Mouse (Mus musculus): ENCODE results near the gene Ubxn11.
A peak's percentile ranks its signal among the peaks of the same experiment; 100 is the strongest.

Ubxn11 gene

GRCm38 (mm10) chr4:134118126-134118800 lies 15.9 kb downstream of the Ubxn11 start:
- no peak for DNase-seq (ENCODE audit: low spot score)

GRCm38 (mm10) chr4:134119042-134119441 lies 16.7 kb downstream of the Ubxn11 start:
- no peak for DNase-seq (ENCODE audit: low spot score)

GRCm38 (mm10) chr4:134119644-134120043 lies 17.3 kb downstream of the Ubxn11 start:
- no peak for DNase-seq (ENCODE audit: low spot score)

- DNase-seq (ENCODE audit: low spot score), result no peak
These were observed 17.9 kb downstream of the Ubxn11 start for GRCm38 (mm10) chr4:134120192-134120805.

GRCm38 (mm10) chr4:134120916-134121315 lies 18.5 kb downstream of the Ubxn11 start:
- no peak for DNase-seq (ENCODE audit: low spot score)

GRCm38 (mm10) chr4:134121571-134121970 lies 19.2 kb downstream of the Ubxn11 start:
- DNase-seq (ENCODE audit: low spot score), result no peak

- DNase-seq (ENCODE audit: low spot score), result no peak
These were observed 19.9 kb downstream of the Ubxn11 start for GRCm38 (mm10) chr4:134122281-134122680.

GRCm38 (mm10) chr4:134123147-134123546 lies 20.8 kb downstream of the Ubxn11 start:
- no peak for DNase-seq (ENCODE audit: low spot score)

- no peak for DNase-seq (ENCODE audit: low spot score)
These were observed 21.5 kb downstream of the Ubxn11 start for GRCm38 (mm10) chr4:134123680-134124551.

- DNase-seq (ENCODE audit: low spot score), result no peak
These were observed 23.2 kb downstream of the Ubxn11 start for GRCm38 (mm10) chr4:134125383-134126060.

GRCm38 (mm10) chr4:134126300-134127120 lies 24.1 kb downstream of the Ubxn11 start:
- no peak for DNase-seq (ENCODE audit: low spot score)

GRCm38 (mm10) chr4:134127121-134127455 lies 24.7 kb downstream of the Ubxn11 start:
- no peak for DNase-seq (ENCODE audit: low spot score)

- DNase-seq (ENCODE audit: low spot score), result no peak
These were observed 25.4 kb downstream of the Ubxn11 start for GRCm38 (mm10) chr4:134127793-134128192.

- DNase-seq (ENCODE audit: low spot score), result peak; percentile 50
These were observed 26.0 kb downstream of the Ubxn11 start, which contains the start of gene Sh3bgrl3 for GRCm38 (mm10) chr4:134128221-134128982. Sh3bgrl3 (minus strand) TSS chr4:134128789.

- DNase-seq (ENCODE audit: low spot score), result no peak
These were observed 26.6 kb downstream of the Ubxn11 start for GRCm38 (mm10) chr4:134128983-134129362.

- no peak for DNase-seq (ENCODE audit: low spot score)
These were observed 27.1 kb downstream of the Ubxn11 start for GRCm38 (mm10) chr4:134129482-134129881.

- no peak for DNase-seq (ENCODE audit: low spot score)
These were observed 29.7 kb downstream of the Ubxn11 start for GRCm38 (mm10) chr4:134132117-134132516.

- no peak for DNase-seq (ENCODE audit: low spot score)
These were observed 30.2 kb downstream of the Ubxn11 start for GRCm38 (mm10) chr4:134132519-134133095.

GRCm38 (mm10) chr4:134136280-134136926 lies 34.0 kb downstream of the Ubxn11 start:
- DNase-seq (ENCODE audit: low spot score), result no peak

- no peak for DNase-seq (ENCODE audit: low spot score)
These were observed 36.5 kb downstream of the Ubxn11 start for GRCm38 (mm10) chr4:134138857-134139256.

All from urinary bladder, postnatal 10 days (tissue).